12 mouse cellular contexts compared by ENCODE assay signal in genomic region chr8:8335256-8335972, GRCm38 (mm10).
A peak's percentile ranks its signal among the peaks of the same experiment; 100 is the strongest.
DNase-seq lines count a peak whose midpoint lies in the region; ATAC-seq lines count a peak whose summit lies in the region.
"Had no signal": no experiment of that assay in that cellular context is flagged by ENCODE, and none has a peak within 500 bp of the region (broad histone marks: within the 10 kb centered on the region; RNA-seq: fewer than 3 reads in every experiment).

No protein-coding gene starts in this region.

- H3K9me3 ChIP-seq in midbrain, embryonic 12.5 days = no peaks in the 10 kb centered on the region
- H3K9me3 ChIP-seq in midbrain, embryonic 11.5 days (ENCODE audit: control insufficient read depth, low read length) = no peaks in the 10 kb centered on the region
- H3K9me3 ChIP-seq in neural tube, embryonic 13.5 days = no peaks in the 10 kb centered on the region
- H3K9me3 ChIP-seq in liver, embryonic 12.5 days (replicated peaks) = no peaks in the 10 kb centered on the region
- H3K9me3 ChIP-seq: forebrain, embryonic 13.5 days had no signal

- no peak overlapping the region for H3K4me3 ChIP-seq in midbrain, embryonic 12.5 days
- no peak overlapping the region for H3K4me3 ChIP-seq in midbrain, embryonic 11.5 days (ENCODE audit: low read depth, low read length)
- no peak overlapping the region for H3K4me3 ChIP-seq in neural tube, embryonic 13.5 days
- H3K4me3 ChIP-seq in liver, embryonic 12.5 days = no peak overlapping the region
- H3K4me3 ChIP-seq: forebrain, embryonic 13.5 days had no signal

- ATAC-seq in CD4-positive, CD25-positive, alpha-beta regulatory T cell, adult 4 months = no peak
- ATAC-seq in midbrain, embryonic 12.5 days (ENCODE audit: low FRiP score, low read depth) = peak; percentile 34; the same call in 1 of the 2 replicates
- no peak for ATAC-seq in midbrain, embryonic 11.5 days (ENCODE audit: low FRiP score)
- ATAC-seq in neural tube, embryonic 13.5 days (ENCODE audit: low read depth) = peak; percentile 65
- no peak for ATAC-seq in erythroblast, adult 5-6 weeks (replicated peaks; ENCODE audit: low FRiP score, poor library complexity, severe bottlenecking)
- ATAC-seq in liver, embryonic 12.5 days = no peak
- ATAC-seq: forebrain, embryonic 13.5 days had no signal

- WGBS in midbrain, embryonic 12.5 days = 70% methylated on average over 19 of the region's 19 CpGs
- 76% methylated on average over 19 of the region's 19 CpGs for WGBS in midbrain, embryonic 11.5 days
- WGBS in neural tube, embryonic 13.5 days = 38% methylated on average over 19 of the region's 19 CpGs
- WGBS in liver, embryonic 12.5 days (ENCODE audit: insufficient replicate concordance) = 42% methylated on average over 19 of the region's 19 CpGs

- H3K27me3 ChIP-seq in midbrain, embryonic 12.5 days = 0 out of 2 replicates have a peak, but pooled peaks cover 12% of the 10 kb centered on the region
- H3K27me3 ChIP-seq in midbrain, embryonic 11.5 days (ENCODE audit: control insufficient read depth, insufficient read depth, low read length) = no peaks in the 10 kb centered on the region
- no peaks in the 10 kb centered on the region; the same call in 1 of the 2 replicates for H3K27me3 ChIP-seq in neural tube, embryonic 13.5 days
- no peaks in the 10 kb centered on the region for H3K27me3 ChIP-seq in liver, embryonic 12.5 days (replicated peaks)

- 0 out of 2 replicates have a peak overlapping the region, but pooled peaks have one; percentile 5 for H3K4me2 ChIP-seq in midbrain, embryonic 12.5 days (replicated peaks)
- no peak overlapping the region for H3K4me2 ChIP-seq in midbrain, embryonic 11.5 days
- peak overlapping the region; percentile 40 for H3K4me2 ChIP-seq in neural tube, embryonic 13.5 days
- no peak overlapping the region for H3K4me2 ChIP-seq in liver, embryonic 12.5 days
- H3K4me2 ChIP-seq: forebrain, embryonic 13.5 days had no signal

- 0 out of 2 replicates have a peak, but pooled peaks cover 7% of the 10 kb centered on the region for H3K4me1 ChIP-seq in midbrain, embryonic 12.5 days
- H3K4me1 ChIP-seq in midbrain, embryonic 11.5 days (ENCODE audit: control insufficient read depth, insufficient read depth, low read length) = peaks cover 2% of the 10 kb centered on the region; the same call in 1 of the 2 replicates
- H3K4me1 ChIP-seq in neural tube, embryonic 13.5 days (replicated peaks) = peaks cover 20% of the 10 kb centered on the region
- no peaks in the 10 kb centered on the region for H3K4me1 ChIP-seq in liver, embryonic 12.5 days
- H3K4me1 ChIP-seq: forebrain, embryonic 13.5 days had no signal

- H3K27ac ChIP-seq in midbrain, embryonic 12.5 days (replicated peaks) = no peak overlapping the region
- H3K27ac ChIP-seq in midbrain, embryonic 11.5 days (ENCODE audit: low read depth, low read length) = no peak overlapping the region
- H3K27ac ChIP-seq in neural tube, embryonic 13.5 days (replicated peaks) = peak overlapping the region; percentile 49; the same call in 1 of the 2 replicates
- no peak overlapping the region for H3K27ac ChIP-seq in liver, embryonic 12.5 days
- H3K27ac ChIP-seq: forebrain, embryonic 13.5 days had no signal

- intact Hi-C loops in heart, postnatal 10 days (cut with DNase I) = no loop called here

- H3K9ac ChIP-seq in midbrain, embryonic 12.5 days (replicated peaks) = no peak overlapping the region
- no peak overlapping the region for H3K9ac ChIP-seq in midbrain, embryonic 11.5 days (ENCODE audit: low read length)
- H3K9ac ChIP-seq in neural tube, embryonic 13.5 days = no peak overlapping the region
- H3K9ac ChIP-seq in liver, embryonic 12.5 days = no peak overlapping the region
- H3K9ac ChIP-seq: forebrain, embryonic 13.5 days had no signal

- H3K36me3 ChIP-seq in midbrain, embryonic 12.5 days = no peaks in the 10 kb centered on the region
- H3K36me3 ChIP-seq in midbrain, embryonic 11.5 days (ENCODE audit: control insufficient read depth, insufficient read depth, low read length) = no peaks in the 10 kb centered on the region
- no peaks in the 10 kb centered on the region for H3K36me3 ChIP-seq in neural tube, embryonic 13.5 days
- H3K36me3 ChIP-seq in liver, embryonic 12.5 days = no peaks in the 10 kb centered on the region

- DNase-seq in CD4-positive, CD25-positive, alpha-beta regulatory T cell, adult 2 months (ENCODE audit: low read depth, low spot score) = peak; percentile 15
- DNase-seq in midbrain, embryonic 11.5 days (ENCODE audit: low spot score, missing footprints) = no peak
- DNase-seq in heart, postnatal 10 days = peak; percentile 34 to 39
- DNase-seq: adrenal gland, postnatal 25 days; cerebellum, postnatal 25 days; lung, postnatal 14 days had no signal

Comparison
In these comparisons a context has a peak if more than half of its experiments do, and no peak if none do; other contexts are left out.
1. ATAC-seq: peak in midbrain, embryonic 12.5 days (single experiment) and neural tube, embryonic 13.5 days (single experiment); none in CD4-positive, CD25-positive, alpha-beta regulatory T cell, adult 4 months (single experiment), midbrain, embryonic 11.5 days (single experiment), erythroblast, adult 5-6 weeks (single experiment) and liver, embryonic 12.5 days (single experiment).
2. H3K4me2 ChIP-seq: peak in midbrain, embryonic 12.5 days (single experiment) and neural tube, embryonic 13.5 days (single experiment); none in midbrain, embryonic 11.5 days (single experiment) and liver, embryonic 12.5 days (single experiment).